Mouse (Mus musculus): ENCODE measurements around the gene Tia1.

DNA sequence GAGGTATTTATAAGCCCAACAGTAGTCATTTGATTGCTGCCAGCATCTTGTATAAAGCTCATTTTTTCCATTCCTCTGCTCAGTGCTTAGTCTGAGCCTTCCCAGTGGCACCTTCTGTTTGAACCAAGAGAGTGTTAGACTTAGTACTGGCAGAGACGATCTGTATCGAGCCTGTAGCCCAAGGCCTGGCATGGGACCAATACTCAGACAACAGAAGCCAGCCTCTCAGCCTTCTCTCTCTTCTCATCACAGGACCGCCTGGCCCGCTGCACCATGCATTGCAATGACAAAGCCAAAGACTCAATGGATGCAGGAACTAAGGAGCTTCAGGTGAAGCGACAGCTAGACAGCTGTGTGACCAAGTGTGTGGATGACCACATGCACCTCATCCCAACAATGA, 35.5 kb upstream of the Tia1 start:
- TF ChIP-seq CTCF (IDR thresholded peaks at IDR 0.05; ENCODE audit: insufficient read depth, low read depth, low read length) = no peak
- TF ChIP-seq POLR2A (IDR thresholded peaks at IDR 0.05; ENCODE audit: insufficient read depth, low read depth, low read length) = no peak

Data from olfactory bulb, adult 2 months (tissue).